Mouse (Mus musculus) limb, embryonic 14.5 days (tissue): ENCODE measurements around the gene Lrrfip1. TPM values are rescaled to one million over a fixed set of nuclear protein-coding genes. Genes with fewer than 3 reads are reported as not detected.

Source experiments
- ATAC-seq: fragments of 200-750 bp; cut with Nextera tagmentation; 2 replicates; pipeline ENCODE4 v1.8.0; 2017; ENCODE audit warnings: low read depth, moderate number of reproducible peaks, moderate TSS enrichment; ENCODE audit not compliant: low FRiP score
- DNase-seq: peaks from one replicate; pipeline ENCODE4 v3.0.0-alpha.2; 2015; ENCODE audit warnings: low spot score
- H3K27ac ChIP-seq: fragments of 300-500 bp; sonication (generic); replicated peaks from 2 replicates; pipeline ENCODE4 v1.5.1; 2014; ENCODE audit warnings: low read depth, mild to moderate bottlenecking, low read length, moderate library complexity, mixed read lengths
- H3K27me3 ChIP-seq: fragments of 300-500 bp; sonication (generic); 2 replicates; pipeline ENCODE4 v1.6.1; 2014; ENCODE audit warnings: low read length, mixed read lengths; ENCODE audit not compliant: control insufficient read depth, insufficient read depth
- H3K36me3 ChIP-seq: fragments of 300-500 bp; sonication (generic); 2 replicates; pipeline ENCODE4 v1.6.1; 2014; ENCODE audit warnings: mild to moderate bottlenecking, low read length, moderate library complexity, mixed read lengths; ENCODE audit not compliant: control insufficient read depth, insufficient read depth
- H3K4me1 ChIP-seq: fragments of 300-500 bp; sonication (generic); 2 replicates; pipeline ENCODE4 v1.6.1; 2014; ENCODE audit warnings: antibody characterized with exemption, low read length, mixed read lengths; ENCODE audit not compliant: control insufficient read depth, insufficient read depth
- H3K4me2 ChIP-seq: fragments of 300-500 bp; sonication (generic); replicated peaks from 2 replicates; pipeline ENCODE4 v1.6.1; 2014; ENCODE audit warnings: low read depth, mild to moderate bottlenecking, low read length, moderate library complexity; ENCODE audit not compliant: severe bottlenecking
- H3K4me3 ChIP-seq: fragments of 300-500 bp; sonication (generic); replicated peaks from 2 replicates; pipeline ENCODE4 v1.5.1; 2014; ENCODE audit warnings: low read length
- H3K9ac ChIP-seq: fragments of 300-500 bp; sonication (generic); 2 replicates; pipeline ENCODE4 v1.6.1; 2014; ENCODE audit warnings: mild to moderate bottlenecking, low read depth, low read length, moderate library complexity; ENCODE audit not compliant: severe bottlenecking
- H3K9me3 ChIP-seq: fragments of 300-500 bp; sonication (generic); 2 replicates; pipeline ENCODE4 v1.6.1; 2016; ENCODE audit warnings: low read length; ENCODE audit not compliant: control insufficient read depth
- POLR2A ChIP-seq: fragments of 200-500 bp; IDR thresholded peaks from 2 replicates; pipeline ENCODE4 v1.8.0; 2012; ENCODE audit warnings: inconsistent platforms, mild to moderate bottlenecking, moderate library complexity, borderline replicate concordance; ENCODE audit not compliant: insufficient read depth, insufficient read length; ENCODE audit errors: extremely low read depth
- WGBS: fragments of 180-500 bp; shearing (Covaris S2); extraction: QIAGEN DNeasy Blood & Tissue Kit; methylation state at CpG from one replicate; pipeline ENCODE4 v1.1.7; 2014; 5-methylcytosine and 5-hydroxymethylcytosine counted together
- polyA plus RNA-seq, 2 experiments: library from polyadenylated mRNA; depleted of rRNA in 1 of 2; stranded (reverse) in 1 of 2; unstranded in 1 of 2; fragments of >200 nt; fragmentation: Nextera tagmentation in 1 of 2; extraction: Ambion mirVana in 1 of 2; gene quantifications; 2 replicates each; pipeline versions ENCODE4 v1.2.1 to v1.2.3; 2012 to 2014

Lrrfip1 gene
- polyA plus RNA-seq, 2 experiments = 41.6 to 44.3 TPM

GRCm38 (mm10) chr1:90969347-90969784 is 29.2 kb upstream of the Lrrfip1 start, which contains the start of gene Rab17:
Gene Rab17, minus strand, starts transcription at chr1:90969661.
- Histone ChIP-seq H3K4me2 (peak within 1 kb of the TSS; percentile 24; the same call in 1 of the 2 replicates), H3K27me3 (no peaks in the 10 kb centered on the region), H3K9ac (0 out of 2 replicates have a peak within 1 kb of the TSS, but pooled peaks have one; percentile 5), H3K4me3 (no peak within 1 kb of the TSS), H3K9me3 (no peaks in the 10 kb centered on the region), H3K36me3 (no peaks in the 10 kb centered on the region), H3K27ac (no peak within 1 kb of the TSS), H3K4me1 (peaks cover 5% of the 10 kb centered on the region; the same call in 1 of the 2 replicates)
- DNase-seq = no peak
- ATAC-seq = no peak
- WGBS = 13% methylated on average over 9 of the region's 9 CpGs
- no peak for TF ChIP-seq POLR2A

DNA sequence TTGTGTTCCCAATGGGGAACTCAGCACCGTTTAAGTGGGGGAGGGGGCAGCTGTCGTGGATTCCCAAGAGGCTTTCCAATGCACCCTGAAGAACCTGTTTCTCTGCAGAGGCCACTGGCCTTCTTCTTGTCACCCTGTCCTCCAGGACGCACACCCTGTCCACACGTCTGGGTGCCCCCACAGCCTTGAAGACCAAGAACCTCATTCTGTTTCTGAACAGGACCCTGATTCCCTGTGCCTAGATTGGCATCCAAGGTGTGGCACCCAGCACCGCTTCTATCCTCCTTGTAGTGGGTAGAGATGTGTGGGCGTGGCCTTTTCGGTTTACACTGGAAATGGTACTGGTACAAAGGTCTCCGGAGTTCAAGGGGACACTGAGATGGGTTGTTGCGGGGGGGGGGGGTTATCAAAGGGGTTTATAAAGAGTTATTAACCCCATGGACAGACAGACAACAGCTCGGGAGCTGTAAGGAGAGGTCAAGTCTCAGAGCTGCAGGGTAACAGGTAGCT is 28.6 kb upstream of the Lrrfip1 start:
- DNase-seq (no peak), ATAC-seq (no peak)
- Histone ChIP-seq H3K27me3 (no peaks in the 10 kb centered on the region), H3K4me1 (peaks cover 5% of the 10 kb centered on the region; the same call in 1 of the 2 replicates), H3K9ac (no peak overlapping the region), H3K9me3 (no peaks in the 10 kb centered on the region), H3K4me3 (no peak overlapping the region), H3K27ac (no peak overlapping the region), H3K36me3 (no peaks in the 10 kb centered on the region), H3K4me2 (no peak overlapping the region)
- TF ChIP-seq POLR2A = no peak
- 78% methylated on average over 10 of the region's 10 CpGs for WGBS

DNA sequence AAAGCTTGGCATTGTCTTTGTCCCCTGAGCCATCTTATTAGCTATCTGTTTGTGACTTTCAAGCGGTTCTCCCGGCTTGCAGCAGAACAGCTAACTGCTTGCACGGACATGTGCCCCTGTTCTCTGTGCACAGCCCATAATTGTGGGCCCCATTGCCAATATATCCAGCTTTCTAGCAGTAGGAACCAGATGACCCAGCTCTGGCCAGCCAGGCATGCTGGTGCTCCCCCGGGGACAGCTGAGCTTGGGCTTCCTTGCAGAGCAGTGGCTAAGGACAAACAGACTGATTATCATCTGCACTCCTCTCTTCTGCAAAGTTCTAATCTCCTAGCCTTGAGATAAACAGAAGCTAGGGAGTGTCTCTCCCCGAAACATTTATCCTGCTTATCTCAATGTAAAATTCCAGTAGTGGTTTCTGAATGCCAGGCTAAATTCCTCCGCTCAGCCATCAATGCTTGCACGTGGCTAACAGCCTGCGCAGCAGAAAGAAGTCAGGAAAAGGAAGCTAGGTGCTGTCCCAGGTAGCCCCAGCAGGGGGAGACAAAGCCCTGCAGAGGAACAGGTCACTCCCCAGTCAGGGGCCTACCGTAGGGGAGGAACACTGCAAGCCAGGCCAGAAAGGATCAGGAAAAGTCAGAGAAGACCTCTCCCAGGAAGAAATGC is 25.5 kb upstream of the Lrrfip1 start:
- DNase-seq = peak; percentile 93
- Histone ChIP-seq H3K4me2 (no peak overlapping the region), H3K27ac (no peak overlapping the region)

GRCm38 (mm10) chr1:90973574-90973911 is 25.0 kb upstream of the Lrrfip1 start:
- no peak overlapping the region for H3K27ac ChIP-seq
- peak; percentile 28; the same call in 1 of the 2 replicates for ATAC-seq
- H3K4me2 ChIP-seq = no peak overlapping the region
- DNase-seq = no peak
- WGBS = 80% methylated on average over 2 of the region's 2 CpGs
- H3K9me3 ChIP-seq = no peaks in the 10 kb centered on the region
- H3K4me1 ChIP-seq = peaks cover 5% of the 10 kb centered on the region; the same call in 1 of the 2 replicates
- no peak for TF ChIP-seq POLR2A
- H3K9ac ChIP-seq = no peak overlapping the region
- no peaks in the 10 kb centered on the region for H3K36me3 ChIP-seq
- H3K27me3 ChIP-seq = no peaks in the 10 kb centered on the region
- H3K4me3 ChIP-seq = no peak overlapping the region

More for the DNA sequence above, 25.5 kb upstream of the Lrrfip1 start:
- H3K4me1 ChIP-seq = peaks cover 5% of the 10 kb centered on the region; the same call in 1 of the 2 replicates
- no peaks in the 10 kb centered on the region for H3K36me3 ChIP-seq
- no peak for TF ChIP-seq POLR2A
- WGBS = 17% methylated on average over 9 of the region's 9 CpGs
- H3K4me3 ChIP-seq = no peak overlapping the region
- no peak overlapping the region for H3K9ac ChIP-seq
- H3K27me3 ChIP-seq = no peaks in the 10 kb centered on the region
- no peaks in the 10 kb centered on the region for H3K9me3 ChIP-seq
- peak; percentile 79 for ATAC-seq

- no peak for TF ChIP-seq POLR2A
- Histone ChIP-seq H3K27ac (no peak overlapping the region), H3K4me1 (no peaks in the 10 kb centered on the region), H3K9me3 (no peaks in the 10 kb centered on the region), H3K9ac (no peak overlapping the region), H3K4me2 (no peak overlapping the region), H3K36me3 (no peaks in the 10 kb centered on the region), H3K27me3 (no peaks in the 10 kb centered on the region), H3K4me3 (no peak overlapping the region)
- ATAC-seq = peak; percentile 35; the same call in 1 of the 2 replicates
- whole genome bisulfite sequencing = 42% methylated on average over 12 of the region's 12 CpGs
- peak; percentile 43 for DNase-seq
Observed at GRCm38 (mm10) chr1:90974906-90975649, 23.5 kb upstream of the Lrrfip1 start.
